Mouse (Mus musculus) ES-E14 (cell line): ENCODE measurements at regions not wholly inside any gene's neighbourhood (a gene's known extent, or its start where the extent isn't known, plus 50 kb on each side); places are given as distances from the start of the nearest gene placed in this dataset.

Experiments
- DNase-seq: peaks from one replicate; pipeline ENCODE4 v3.0.0-alpha.2; 2013; ENCODE audit warnings: low read depth, low spot score
- H3K27ac ChIP-seq: 2 replicates; pipeline ENCODE4 v1.5.1; 2012; ENCODE audit warnings: low read depth, mild to moderate bottlenecking, low read length, moderate library complexity, mixed read lengths; ENCODE audit not compliant: poor library complexity, insufficient read depth, severe bottlenecking
- H3K36me3 ChIP-seq: 2 replicates; pipeline ENCODE4 v1.6.1; 2012; ENCODE audit warnings: mild to moderate bottlenecking, low read length, moderate library complexity, mixed read lengths; ENCODE audit not compliant: control insufficient read depth, poor library complexity, insufficient read depth, severe bottlenecking
- H3K4me1 ChIP-seq, 2 experiments: fragments of 150-350 bp in 1 of 2; sonication (generic) in 1 of 2; 2 replicates each; pipeline ENCODE4 v1.6.1; 2012; ENCODE audit warnings: low read length in 2 of 2, mild to moderate bottlenecking in 1 of 2, mixed read lengths in 1 of 2; ENCODE audit not compliant: control insufficient read depth in 2 of 2, insufficient read depth in 2 of 2, poor library complexity in 1 of 2
- H3K4me3 ChIP-seq, 2 experiments: fragments of 150-350 bp in 1 of 2; sonication (generic) in 1 of 2; 2 replicates each; pipeline ENCODE4 v1.5.1; 2012; ENCODE audit warnings: low read length in 2 of 2, low read depth in 1 of 2, mild to moderate bottlenecking in 1 of 2, mixed read lengths in 1 of 2; ENCODE audit not compliant: insufficient read depth in 1 of 2, poor library complexity in 1 of 2, severe bottlenecking in 1 of 2
- H3K9ac ChIP-seq: 2 replicates; pipeline ENCODE4 v1.6.1; 2012; ENCODE audit warnings: low read depth, mild to moderate bottlenecking, low read length, mixed read lengths; ENCODE audit not compliant: poor library complexity, insufficient read depth, severe bottlenecking
- H3K9me3 ChIP-seq: fragments of 150-350 bp; sonication (generic); 2 replicates; pipeline ENCODE4 v1.6.1; 2012; ENCODE audit warnings: low read depth, mild to moderate bottlenecking, low read length; ENCODE audit not compliant: control insufficient read depth, insufficient read depth
- CHD2 ChIP-seq: IDR thresholded peaks from 2 replicates; pipeline ENCODE4 v1.6.1; 2014; ENCODE audit warnings: mild to moderate bottlenecking, low read depth, low read length, inconsistent platforms
- HCFC1 ChIP-seq: IDR thresholded peaks from 2 replicates; pipeline ENCODE4 v1.6.1; 2012; ENCODE audit warnings: low read length, inconsistent platforms, borderline replicate concordance; ENCODE audit not compliant: insufficient read depth
- MAFK ChIP-seq: IDR thresholded peaks from 2 replicates; pipeline ENCODE4 v1.6.1; 2014; ENCODE audit warnings: mild to moderate bottlenecking, low read depth, low read length, inconsistent platforms; ENCODE audit not compliant: insufficient read depth
- ZC3H11A ChIP-seq: IDR thresholded peaks from 2 replicates; pipeline ENCODE4 v1.6.1; 2012; ENCODE audit warnings: low read depth, mild to moderate bottlenecking, inconsistent platforms, low read length, borderline replicate concordance
- ZNF384 ChIP-seq: IDR thresholded peaks from 2 replicates; pipeline ENCODE4 v1.6.1; 2012; ENCODE audit warnings: low read depth, low read length, inconsistent platforms
- in situ Hi-C, 2 experiments: fragments of 600-800 bp; cut with MboI; formaldehyde crosslinking; loops; one replicate each; pipeline ENCODE4 v1.15.1; 2025; ENCODE audit warnings: low sequenced_read_pairs in 2 of 2, inconsistent platforms in 1 of 2; ENCODE audit not compliant: unreplicated experiment in 2 of 2

DNA sequence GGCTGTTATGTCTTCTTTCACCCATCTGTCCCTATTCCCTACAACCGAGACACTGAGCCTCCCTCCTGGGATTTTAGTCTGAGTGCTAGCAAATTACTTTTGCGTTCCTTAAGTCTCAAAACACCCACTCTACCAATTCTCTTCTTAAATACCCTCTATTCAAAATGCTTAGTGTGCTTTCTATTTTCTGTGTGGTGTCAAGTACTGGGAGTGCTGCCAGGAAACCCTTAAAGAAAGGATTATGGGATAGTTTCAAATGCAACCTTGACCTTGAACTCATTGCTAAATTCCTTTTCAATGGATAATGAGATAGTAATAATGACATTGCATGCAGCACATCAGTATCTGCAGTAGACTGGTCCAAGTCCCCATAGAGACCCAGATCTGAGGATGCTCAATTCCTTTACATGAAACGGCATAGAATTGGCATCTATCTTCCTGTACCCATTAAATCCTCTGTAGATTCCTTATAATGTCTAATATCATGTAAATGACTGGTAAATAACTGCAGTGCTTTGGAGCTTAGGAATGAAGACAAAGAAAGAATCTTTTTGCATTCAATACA, 142.1 kb upstream of the Tll1 start:
- Histone ChIP-seq H3K36me3 (no peaks in the 10 kb centered on the region), H3K9ac (no peak overlapping the region), H3K9me3 (no peaks in the 10 kb centered on the region), H3K4me1 (peaks cover 2 to 4% of the 10 kb centered on the region in 2 experiments; a peak in 2 of 4 replicates), H3K27ac (no peak overlapping the region), H3K4me3 (no peak overlapping the region)
- TF ChIP-seq ZC3H11A, result no peak
- TF ChIP-seq CHD2, result no peak
- in situ Hi-C loops, result no loop called here
- no peak for DNase-seq

DNA sequence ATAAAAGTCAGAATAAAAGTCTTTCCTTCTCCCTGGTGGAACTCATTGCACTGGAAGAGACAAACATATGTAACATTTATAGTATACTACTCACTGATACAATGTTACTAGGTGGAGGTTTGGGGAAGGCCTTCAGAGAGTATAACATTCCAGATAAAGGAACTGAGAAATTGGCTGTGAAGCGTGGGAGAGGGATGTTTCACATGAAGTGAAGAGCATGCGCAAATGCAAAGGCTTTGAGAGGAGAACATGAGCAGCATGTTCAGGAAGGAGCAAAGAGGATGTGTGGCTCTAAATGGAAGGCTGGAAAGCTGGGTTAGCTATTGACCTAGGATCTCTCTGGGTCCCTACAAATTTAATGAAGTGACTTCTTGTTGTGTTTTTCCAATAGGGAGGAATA, 141.4 kb upstream of the Tll1 start:
- DNase-seq, result no peak
- no peaks in the 10 kb centered on the region for H3K36me3 ChIP-seq
- H3K4me1 ChIP-seq, result peaks cover 2 to 10% of the 10 kb centered on the region in 2 experiments; a peak in 3 of 4 replicates
- in situ Hi-C loops, result no loop called here
- no peak overlapping the region for H3K27ac ChIP-seq
- no peak overlapping the region for H3K9ac ChIP-seq
- no peaks in the 10 kb centered on the region for H3K9me3 ChIP-seq
- TF ChIP-seq HCFC1 (no peak), ZC3H11A (no peak), MAFK (no peak), CHD2 (no peak), ZNF384 (no peak)
- H3K4me3 ChIP-seq, result no peak overlapping the region

DNA sequence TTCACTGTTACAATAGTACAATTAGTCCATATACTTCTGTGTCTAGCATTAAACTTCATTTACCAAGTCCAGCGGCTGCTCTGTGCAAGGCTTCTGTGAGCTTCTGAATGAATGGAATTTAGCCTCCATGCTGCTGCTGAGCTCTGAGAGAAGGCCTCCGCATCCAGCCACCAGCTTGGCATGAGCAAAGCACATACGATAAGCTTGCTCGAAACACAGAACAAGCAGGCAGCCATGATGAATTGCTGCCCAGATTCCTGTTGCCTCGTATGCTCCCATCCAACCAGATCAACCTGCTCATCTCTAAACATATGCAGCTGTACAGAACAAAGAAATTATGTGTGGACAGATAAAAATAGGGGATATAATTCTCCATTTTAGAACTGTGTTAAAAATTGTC, 140.4 kb upstream of the Tll1 start:
- peaks cover 4 to 10% of the 10 kb centered on the region in 2 experiments; a peak in 3 of 4 replicates for H3K4me1 ChIP-seq
- H3K9me3 ChIP-seq, result no peaks in the 10 kb centered on the region
- H3K4me3 ChIP-seq, result no peak overlapping the region
- no peak overlapping the region for H3K27ac ChIP-seq
- TF ChIP-seq ZC3H11A, result no peak
- no peak for TF ChIP-seq HCFC1
- H3K36me3 ChIP-seq, result no peaks in the 10 kb centered on the region
- H3K9ac ChIP-seq, result no peak overlapping the region
- DNase-seq, result no peak
- in situ Hi-C loops, result no loop called here

DNA sequence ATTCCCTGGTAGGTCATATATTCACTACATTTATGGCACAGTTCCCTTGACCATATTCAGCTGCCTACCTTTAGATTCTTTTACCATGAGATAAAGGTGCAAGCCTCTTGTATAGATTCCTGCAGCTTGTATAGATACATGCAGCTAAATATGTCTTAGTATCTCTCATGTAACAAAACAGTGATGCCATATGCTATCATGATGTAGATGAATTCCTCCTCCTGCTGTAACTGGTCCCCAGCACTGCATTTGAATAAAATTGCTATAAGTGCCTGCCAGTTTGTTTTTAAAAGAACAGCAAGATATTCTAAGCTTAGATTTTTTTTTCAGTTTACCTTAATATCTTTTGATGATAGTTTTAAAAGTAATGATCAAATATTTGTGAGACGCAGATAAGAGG, 138.9 kb upstream of the Tll1 start:
- H3K9me3 ChIP-seq, result no peaks in the 10 kb centered on the region
- H3K27ac ChIP-seq, result no peak overlapping the region
- no peak overlapping the region for H3K9ac ChIP-seq
- no peaks in the 10 kb centered on the region for H3K36me3 ChIP-seq
- no peak overlapping the region for H3K4me3 ChIP-seq
- TF ChIP-seq ZC3H11A (no peak), MAFK (no peak), CHD2 (no peak), HCFC1 (no peak), ZNF384 (no peak)
- in situ Hi-C loops, result no loop called here
- H3K4me1 ChIP-seq, result peaks cover 4 to 10% of the 10 kb centered on the region in 2 experiments; a peak in 3 of 4 replicates
- DNase-seq, result no peak

DNA sequence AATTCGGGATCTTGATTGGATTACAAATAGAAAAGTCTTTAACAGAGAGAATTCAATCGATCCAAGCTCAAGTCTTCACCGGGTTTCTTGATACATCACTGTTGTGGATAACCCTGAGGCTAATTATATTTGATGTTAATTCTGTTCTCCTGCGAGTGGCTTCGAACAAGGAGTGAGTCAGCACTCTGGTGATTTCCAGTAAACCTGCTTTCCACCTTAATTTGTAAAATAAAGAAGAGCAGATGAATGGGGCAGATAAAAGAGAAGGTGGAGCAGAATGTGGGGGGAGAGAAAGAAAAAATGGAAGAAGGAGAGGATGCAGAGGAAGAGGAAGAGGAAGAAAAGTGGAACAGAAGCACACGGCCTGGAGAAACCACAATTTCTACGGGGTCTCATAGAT, 137.5 kb upstream of the Tll1 start:
- Histone ChIP-seq H3K4me1 (peaks cover 4 to 10% of the 10 kb centered on the region in 2 experiments; a peak in 3 of 4 replicates), H3K27ac (no peak overlapping the region), H3K9ac (no peak overlapping the region), H3K36me3 (no peaks in the 10 kb centered on the region), H3K9me3 (no peaks in the 10 kb centered on the region), H3K4me3 (no peak overlapping the region)
- no peak for DNase-seq
- TF ChIP-seq HCFC1 (no peak), MAFK (peak; percentile 60; the same call in 1 of the 2 replicates), ZC3H11A (no peak)
- in situ Hi-C loops, result no loop called here
